28 mouse cellular contexts compared by ENCODE assay signal in the genomic region with DNA sequence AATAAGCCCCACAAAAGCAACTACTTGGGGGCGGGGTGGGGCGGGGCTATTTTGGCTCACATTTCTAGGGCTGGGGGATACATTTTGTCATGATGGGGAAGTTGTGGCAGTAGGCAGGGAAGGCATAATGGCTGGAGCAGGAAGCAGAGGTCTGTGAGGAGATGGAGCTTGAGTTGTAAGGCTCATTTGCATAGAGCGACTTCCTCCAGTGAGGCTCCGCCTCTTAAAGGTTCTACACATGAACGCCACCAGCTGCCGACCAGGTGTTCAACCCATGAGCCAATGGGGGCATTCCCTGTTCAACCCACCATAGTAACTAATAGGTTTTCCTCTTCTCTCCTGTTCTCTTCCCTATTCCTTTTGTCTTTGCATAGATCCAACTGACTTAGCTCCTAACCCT.
DNase-seq lines count a peak whose midpoint lies in the region; ATAC-seq and TF ChIP-seq lines count a peak whose summit lies in the region.
"Had no signal": no experiment of that assay in that cellular context is flagged by ENCODE, and none has a peak within 500 bp of the region (broad histone marks: within the 10 kb centered on the region; RNA-seq: fewer than 3 reads in every experiment).

No protein-coding gene starts in this region.

- H3K4me2 ChIP-seq in midbrain, embryonic 11.5 days: no peak overlapping the region
- H3K4me2 ChIP-seq in midbrain, postnatal 0 days (ENCODE audit: low read depth, low read length, poor library complexity, severe bottlenecking): no peak overlapping the region
- H3K4me2 ChIP-seq in CH12.LX (ENCODE audit: insufficient read depth, low read depth, poor library complexity, severe bottlenecking): no peak overlapping the region
- no peak overlapping the region for H3K4me2 ChIP-seq in hindbrain, embryonic 11.5 days (replicated peaks; ENCODE audit: low read depth, low read length)
- H3K4me2 ChIP-seq: embryonic facial prominence, embryonic 12.5 days; embryonic facial prominence, embryonic 15.5 days; forebrain, embryonic 12.5 days had no signal

- no peak for ATAC-seq in midbrain, embryonic 11.5 days (ENCODE audit: low FRiP score)
- ATAC-seq in midbrain, postnatal 0 days (ENCODE audit: low FRiP score): no peak
- no peak for ATAC-seq in hindbrain, embryonic 11.5 days (ENCODE audit: low FRiP score)
- ATAC-seq: activated CD4-positive, CD25-positive, alpha-beta regulatory T cell, adult 4 months; CD4-positive, CD25-positive, alpha-beta regulatory T cell, adult 4 months; forebrain, embryonic 14.5 days; Patski had no signal

- no peak overlapping the region for H3K9ac ChIP-seq in midbrain, embryonic 11.5 days (ENCODE audit: low read length)
- no peak overlapping the region for H3K9ac ChIP-seq in midbrain, postnatal 0 days (replicated peaks; ENCODE audit: low read length, poor library complexity, severe bottlenecking)
- no peak overlapping the region for H3K9ac ChIP-seq in CH12.LX (ENCODE audit: insufficient read depth, low read depth)
- H3K9ac ChIP-seq in hindbrain, embryonic 11.5 days (ENCODE audit: low read depth, low read length): no peak overlapping the region
- H3K9ac ChIP-seq: embryonic facial prominence, embryonic 12.5 days; embryonic facial prominence, embryonic 15.5 days; forebrain, embryonic 12.5 days had no signal

- H3K4me1 ChIP-seq in midbrain, embryonic 11.5 days (ENCODE audit: control insufficient read depth, insufficient read depth, low read length): no peaks in the 10 kb centered on the region
- no peaks in the 10 kb centered on the region for H3K4me1 ChIP-seq in midbrain, postnatal 0 days (ENCODE audit: insufficient read depth, low read length)
- H3K4me1 ChIP-seq in CH12.LX (ENCODE audit: control insufficient read depth in 1 of 2, insufficient read depth in 2 of 2): peaks cover 0 to 3% of the 10 kb centered on the region in 2 experiments; a peak in 1 of 4 replicates
- no peaks in the 10 kb centered on the region for H3K4me1 ChIP-seq in hindbrain, embryonic 11.5 days (replicated peaks; ENCODE audit: control insufficient read depth, insufficient read depth, low read length)
- H3K4me1 ChIP-seq: embryonic facial prominence, embryonic 12.5 days; embryonic facial prominence, embryonic 15.5 days had no signal

- in situ Hi-C loops in CH12.LX (cut with MboI; ENCODE audit: low pct_ligation_motif_present, low pct_unique_long_range_greater_than_20kb, low sequenced_read_pairs): no loop called here

- H3K27me3 ChIP-seq in midbrain, embryonic 11.5 days (ENCODE audit: control insufficient read depth, insufficient read depth, low read length): no peaks in the 10 kb centered on the region
- H3K27me3 ChIP-seq in midbrain, postnatal 0 days (ENCODE audit: insufficient read depth, low read length): no peaks in the 10 kb centered on the region
- peaks cover 43% of the 10 kb centered on the region for H3K27me3 ChIP-seq in CH12.LX (replicated peaks)
- no peaks in the 10 kb centered on the region for H3K27me3 ChIP-seq in hindbrain, embryonic 11.5 days (ENCODE audit: control insufficient read depth, insufficient read depth, low read length)
- H3K27me3 ChIP-seq: embryonic facial prominence, embryonic 12.5 days; embryonic facial prominence, embryonic 15.5 days; forebrain, embryonic 12.5 days had no signal

- no peaks in the 10 kb centered on the region for H3K79me2 ChIP-seq in CH12.LX (replicated peaks; ENCODE audit: control insufficient read depth, extremely low read depth, insufficient read depth, poor library complexity, severe bottlenecking)

- H3K27ac ChIP-seq in midbrain, embryonic 11.5 days (ENCODE audit: low read depth, low read length): no peak overlapping the region
- H3K27ac ChIP-seq in midbrain, postnatal 0 days (ENCODE audit: low read depth, low read length): no peak overlapping the region
- H3K27ac ChIP-seq in CH12.LX (ENCODE audit: insufficient read depth, low read depth): no peak overlapping the region
- H3K27ac ChIP-seq in hindbrain, embryonic 11.5 days (ENCODE audit: low read depth, low read length): no peak overlapping the region
- H3K27ac ChIP-seq: embryonic facial prominence, embryonic 12.5 days; embryonic facial prominence, embryonic 15.5 days; forebrain, embryonic 10.5 days; forebrain, embryonic 12.5 days had no signal

- no peaks in the 10 kb centered on the region for H3K36me3 ChIP-seq in midbrain, embryonic 11.5 days (ENCODE audit: control insufficient read depth, insufficient read depth, low read length)
- no peaks in the 10 kb centered on the region for H3K36me3 ChIP-seq in midbrain, postnatal 0 days (ENCODE audit: insufficient read depth, low read length)
- H3K36me3 ChIP-seq in CH12.LX (replicated peaks in 1 of 2; ENCODE audit: control insufficient read depth in 1 of 2, insufficient read depth in 1 of 2, low read length in 1 of 2): no peaks in the 10 kb centered on the region
- no peaks in the 10 kb centered on the region for H3K36me3 ChIP-seq in hindbrain, embryonic 11.5 days (ENCODE audit: control insufficient read depth, insufficient read depth, low read length)
- H3K36me3 ChIP-seq: embryonic facial prominence, embryonic 12.5 days; embryonic facial prominence, embryonic 15.5 days; forebrain, embryonic 10.5 days; forebrain, embryonic 12.5 days; G1E had no signal

- dilution Hi-C loops in CH12.LX (cut with MboI; ENCODE audit: extremely low pct_ligation_motif_present, extremely low pct_unique_long_range_greater_than_20kb, low sequenced_read_pairs): no loop called here

- H3K9me3 ChIP-seq in midbrain, embryonic 11.5 days (ENCODE audit: control insufficient read depth, low read length): no peaks in the 10 kb centered on the region
- no peaks in the 10 kb centered on the region for H3K9me3 ChIP-seq in midbrain, postnatal 0 days (ENCODE audit: low read length)
- H3K9me3 ChIP-seq in CH12.LX (replicated peaks; ENCODE audit: low read length): peaks cover 3% of the 10 kb centered on the region
- H3K9me3 ChIP-seq in hindbrain, embryonic 11.5 days (ENCODE audit: control insufficient read depth, low read length): no peaks in the 10 kb centered on the region
- H3K9me3 ChIP-seq: embryonic facial prominence, embryonic 12.5 days; embryonic facial prominence, embryonic 15.5 days; forebrain, embryonic 10.5 days; forebrain, embryonic 12.5 days had no signal

- WGBS in midbrain, embryonic 11.5 days: 95% methylated on average over 6 of the region's 6 CpGs
- WGBS in midbrain, postnatal 0 days: 95% methylated on average over 6 of the region's 6 CpGs
- WGBS in hindbrain, embryonic 11.5 days: 96% methylated on average over 6 of the region's 6 CpGs

- no peak for TF ChIP-seq POLR2A in CH12.LX (IDR thresholded peaks at IDR 0.05; ENCODE audit: low read depth, low read length)

- no peak for TF ChIP-seq RAD21 in CH12.LX (IDR thresholded peaks at IDR 0.05; ENCODE audit: low read depth, low read length)

- peak; percentile 41 for DNase-seq in midbrain, embryonic 11.5 days (ENCODE audit: low spot score, missing footprints)
- DNase-seq in midbrain, postnatal 0 days (ENCODE audit: low spot score): no peak
- DNase-seq in A20 (ENCODE audit: low read depth, low spot score) (peak; percentile 3), CH12.LX (ENCODE audit: extremely low read depth) (peak; percentile 8), R1 (ENCODE audit: low read depth, low spot score) (peak; percentile 65)
- DNase-seq in hindbrain, embryonic 11.5 days (ENCODE audit: low spot score): no peak
- no peak for DNase-seq in thymus, postnatal 36 days
- DNase-seq in ovary, postnatal 10 days (ENCODE audit: low spot score): no peak
- DNase-seq: adrenal gland, postnatal 10 days; adrenal gland, postnatal 25 days; B cell, adult 2 months; cerebellum, adult 11 months; cerebellum, adult 18-20 months; cerebellum, adult 8-10 months; cerebellum, adult 9-11 months; cerebellum, postnatal 14 days; cerebellum, postnatal 36 days; embryo, embryonic 11 days had no signal

- no peak for TF ChIP-seq CTCF in midbrain, postnatal 0 days (IDR thresholded peaks at IDR 0.05)
- no peak for TF ChIP-seq CTCF in CH12.LX (conservative IDR thresholded peaks at IDR 0.05 in 1 of 2, IDR thresholded peaks at IDR 0.05 in 1 of 2; ENCODE audit: low read depth in 2 of 2, low read length in 2 of 2)

- H3K4me3 ChIP-seq in midbrain, embryonic 11.5 days (ENCODE audit: low read depth, low read length): no peak overlapping the region
- no peak overlapping the region for H3K4me3 ChIP-seq in midbrain, postnatal 0 days (ENCODE audit: low read depth, low read length)
- H3K4me3 ChIP-seq in CH12.LX (replicated peaks in 1 of 3; ENCODE audit: low read depth in 2 of 3, low read length in 2 of 3, poor library complexity in 1 of 3): no peak overlapping the region
- no peak overlapping the region for H3K4me3 ChIP-seq in hindbrain, embryonic 11.5 days (ENCODE audit: low read depth, low read length)
- H3K4me3 ChIP-seq: embryonic facial prominence, embryonic 12.5 days; embryonic facial prominence, embryonic 15.5 days; erythroblast, embryonic 14.5 days; forebrain, embryonic 10.5 days; forebrain, embryonic 12.5 days had no signal

- TF ChIP-seq EP300 in CH12.LX (IDR thresholded peaks at IDR 0.05; ENCODE audit: low read length): no peak

TF ChIP-seq in CH12.LX, 34 proteins besides CTCF, POLR2A, EP300 and RAD21:
- TF ChIP-seq USF1 (IDR thresholded peaks at IDR 0.05; ENCODE audit: low read depth, low read length): no peak
- no peak for TF ChIP-seq JUND (conservative IDR thresholded peaks at IDR 0.05; ENCODE audit: low read depth, low read length)
- no peak for TF ChIP-seq CHD1 (IDR thresholded peaks at IDR 0.05; ENCODE audit: low read depth, low read length)
- TF ChIP-seq NELFE (IDR thresholded peaks at IDR 0.05; ENCODE audit: low read depth, low read length): no peak
- no peak for TF ChIP-seq E2F4 (IDR thresholded peaks at IDR 0.05; ENCODE audit: insufficient replicate concordance, low read depth, low read length)
- TF ChIP-seq MAX (IDR thresholded peaks at IDR 0.05; ENCODE audit: low read length): no peak
- TF ChIP-seq SMC3 (IDR thresholded peaks at IDR 0.05; ENCODE audit: low read depth, low read length): no peak
- no peak for TF ChIP-seq MYC (IDR thresholded peaks at IDR 0.05; ENCODE audit: low read depth, low read length)
- no peak for TF ChIP-seq CHD2 (IDR thresholded peaks at IDR 0.05; ENCODE audit: low read length)
- TF ChIP-seq IRF4 (IDR thresholded peaks at IDR 0.05; ENCODE audit: low read depth, low read length): no peak
- TF ChIP-seq POLR2AphosphoS2 (IDR thresholded peaks at IDR 0.05; ENCODE audit: low read depth, low read length): no peak
- no peak for TF ChIP-seq TBP (conservative IDR thresholded peaks at IDR 0.05; ENCODE audit: low read depth, low read length)

Comparison
In these comparisons a context has a peak if more than half of its experiments do, and no peak if none do; other contexts are left out.
1. DNase-seq: peak in midbrain, embryonic 11.5 days (single experiment), A20 (single experiment), CH12.LX (single experiment) and R1 (single experiment); none in midbrain, postnatal 0 days (single experiment), hindbrain, embryonic 11.5 days (single experiment), thymus, postnatal 36 days (0 of 2) and ovary, postnatal 10 days (single experiment).